Comparison of ENCODE assay signal across 8 mouse cellular contexts in the genomic region with DNA sequence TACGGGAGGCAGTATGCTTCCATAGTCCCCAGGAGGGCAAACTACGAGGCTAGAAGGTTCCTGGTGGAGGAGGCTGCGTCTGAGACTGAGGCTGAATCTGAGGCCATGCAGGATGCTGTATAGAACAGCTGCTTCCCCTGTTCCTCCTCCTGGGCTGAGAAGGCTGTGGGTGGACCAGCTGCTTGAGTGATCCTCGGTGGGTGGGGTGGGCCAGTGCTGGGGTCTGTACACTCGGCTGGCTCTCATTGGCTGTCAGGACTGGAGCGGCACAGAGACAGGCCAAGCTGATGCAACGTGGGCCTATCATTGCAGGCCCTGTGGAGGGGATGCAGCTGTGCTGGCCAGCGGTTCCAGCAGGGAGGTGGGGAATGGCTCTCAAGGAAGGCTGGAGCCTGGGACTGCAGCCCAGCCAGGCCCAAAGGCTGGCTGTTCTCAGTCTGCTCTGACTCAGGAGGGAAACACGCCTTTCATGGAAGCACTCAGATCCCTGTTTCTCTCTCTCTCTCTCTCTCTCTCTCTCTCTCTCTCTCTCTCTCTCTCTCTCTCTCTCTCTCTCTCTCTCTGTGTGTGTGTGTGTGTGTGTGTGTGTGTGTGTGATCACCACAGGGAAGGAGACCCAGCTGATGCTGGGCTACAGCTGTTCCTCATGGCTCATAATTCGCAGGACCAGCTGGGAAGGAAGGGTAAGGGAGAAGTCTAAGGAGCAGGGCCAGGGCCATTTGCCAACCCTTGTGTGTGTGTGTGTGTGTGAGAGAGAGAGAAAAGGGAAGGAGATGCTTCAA. TPM values are rescaled to one million over a fixed set of nuclear protein-coding genes. Genes with fewer than 3 reads are reported as not detected.
DNase-seq lines count a peak whose midpoint lies in the region; ATAC-seq and TF ChIP-seq lines count a peak whose summit lies in the region.

No protein-coding gene starts in this region.

- WGBS in spleen, adult 2 months = 18% methylated on average over 10 of the region's 10 CpGs
- WGBS in forebrain, embryonic 15.5 days = 8% methylated on average over 10 of the region's 10 CpGs
- WGBS in liver, embryonic 13.5 days (ENCODE audit: insufficient replicate concordance) = 12% methylated on average over 10 of the region's 10 CpGs
- 9% methylated on average over 10 of the region's 10 CpGs for WGBS in neural tube, embryonic 13.5 days

- DNase-seq in spleen, adult 2 months (ENCODE audit: low read depth in 1 of 2, low spot score in 2 of 2) = peak in 1 of 2 experiments; percentile 10
- no peak for DNase-seq in spleen, postnatal 4 days (ENCODE audit: low spot score in 2 of 2)
- DNase-seq in heart, postnatal 10 days = peak; percentile 92 to 93
- peak; percentile 68 to 80 for DNase-seq in kidney, postnatal 36 days
- DNase-seq in liver, embryonic 13.5 days = no peak
- DNase-seq in thymus, postnatal 4 days = peak; percentile 36

- no peaks in the 10 kb centered on the region for H3K4me1 ChIP-seq in spleen, adult 2 months (ENCODE audit: control insufficient read depth, insufficient read depth, insufficient read length)
- H3K4me1 ChIP-seq in forebrain, embryonic 15.5 days = peaks cover 39% of the 10 kb centered on the region
- peaks cover 11% of the 10 kb centered on the region; the same call in 1 of the 2 replicates for H3K4me1 ChIP-seq in liver, embryonic 13.5 days (replicated peaks)
- H3K4me1 ChIP-seq in neural tube, embryonic 13.5 days (replicated peaks) = peaks cover 53% of the 10 kb centered on the region

- H3K36me3 ChIP-seq in spleen, adult 2 months (ENCODE audit: control insufficient read depth, insufficient read depth, low read length) = no peaks in the 10 kb centered on the region
- H3K36me3 ChIP-seq in forebrain, embryonic 15.5 days = no peaks in the 10 kb centered on the region
- no peaks in the 10 kb centered on the region for H3K36me3 ChIP-seq in liver, embryonic 13.5 days
- H3K36me3 ChIP-seq in neural tube, embryonic 13.5 days = no peaks in the 10 kb centered on the region

- H3K27me3 ChIP-seq in spleen, adult 2 months (ENCODE audit: control insufficient read depth, insufficient read depth, low read length) = no peaks in the 10 kb centered on the region
- H3K27me3 ChIP-seq in forebrain, embryonic 15.5 days = no peaks in the 10 kb centered on the region
- H3K27me3 ChIP-seq in liver, embryonic 13.5 days = peaks cover 1% of the 10 kb centered on the region; the same call in 1 of the 2 replicates
- H3K27me3 ChIP-seq in neural tube, embryonic 13.5 days = no peaks in the 10 kb centered on the region

- H3K9me3 ChIP-seq in forebrain, embryonic 15.5 days = no peaks in the 10 kb centered on the region
- no peaks in the 10 kb centered on the region for H3K9me3 ChIP-seq in liver, embryonic 13.5 days (replicated peaks)
- no peaks in the 10 kb centered on the region for H3K9me3 ChIP-seq in neural tube, embryonic 13.5 days

- TF ChIP-seq CTCF in spleen, adult 2 months (IDR thresholded peaks at IDR 0.05; ENCODE audit: extremely low read depth, insufficient read depth, insufficient read length, insufficient replicate concordance) = no peak

- 0 out of 2 replicates have a peak overlapping the region, but pooled peaks have one; percentile 2 for H3K4me2 ChIP-seq in forebrain, embryonic 15.5 days (replicated peaks)
- no peak overlapping the region for H3K4me2 ChIP-seq in liver, embryonic 13.5 days
- H3K4me2 ChIP-seq in neural tube, embryonic 13.5 days = peak overlapping the region; percentile 28

- H3K27ac ChIP-seq in spleen, adult 2 months (ENCODE audit: insufficient read depth, low read length) = peak overlapping the region; percentile 3; the same call in 1 of the 2 replicates
- H3K27ac ChIP-seq in forebrain, embryonic 15.5 days (replicated peaks) = peak overlapping the region; percentile 90
- H3K27ac ChIP-seq in liver, embryonic 13.5 days = no peak overlapping the region; the same call in 1 of the 2 replicates
- peak overlapping the region; percentile 99 for H3K27ac ChIP-seq in neural tube, embryonic 13.5 days (replicated peaks)

- no peak overlapping the region for H3K9ac ChIP-seq in forebrain, embryonic 15.5 days (replicated peaks)
- H3K9ac ChIP-seq in liver, embryonic 13.5 days = 0 out of 2 replicates have a peak overlapping the region, but pooled peaks have one; percentile 1
- H3K9ac ChIP-seq in neural tube, embryonic 13.5 days = peak overlapping the region; percentile 66

- peak; percentile 95 for ATAC-seq in forebrain, embryonic 15.5 days (replicated peaks)
- peak; percentile 70 for ATAC-seq in liver, embryonic 13.5 days (ENCODE audit: low read depth)
- peak; percentile 98 for ATAC-seq in neural tube, embryonic 13.5 days (ENCODE audit: low read depth)

- no peak overlapping the region for H3K4me3 ChIP-seq in spleen, adult 2 months (ENCODE audit: extremely low read depth, insufficient read depth, insufficient read length)
- H3K4me3 ChIP-seq in forebrain, embryonic 15.5 days = no peak overlapping the region
- H3K4me3 ChIP-seq in liver, embryonic 13.5 days (replicated peaks) = no peak overlapping the region
- H3K4me3 ChIP-seq in neural tube, embryonic 13.5 days = no peak overlapping the region

- no peak for TF ChIP-seq POLR2A in spleen, adult 2 months (IDR thresholded peaks at IDR 0.05; ENCODE audit: low read depth, low read length)

- intact Hi-C loops in heart, postnatal 10 days (cut with DNase I) = loop anchor here (5.0 kb wide), 1 partner anchor 108 kb away; no protein-coding TSS in a partner anchor

RNA-seq across cellular contexts. Expression of a gene that starts 7.2 kb away (rescaled TPM):
- 69.3 and 84.2 TPM in 2 replicates for polyA plus RNA-seq in spleen, adult 2 months (2012; rRNA removed)
- 210 and 215 TPM in 2 replicates for polyA plus RNA-seq in forebrain, embryonic 15.5 days (2015; fragmentation: Nextera tagmentation; extraction: Ambion mirVana)
- total RNA-seq in heart, postnatal 10 days (2021) = 100 to 1,000 TPM; 442 to 536 TPM
- polyA plus RNA-seq in liver, embryonic 13.5 days (2015; fragmentation: Nextera tagmentation; extraction: Ambion mirVana) = 127 TPM in 2 replicates
- 462 and 484 TPM in 2 replicates for polyA plus RNA-seq in neural tube, embryonic 13.5 days (2015; fragmentation: Nextera tagmentation; extraction: Ambion mirVana)

RNA-seq across cellular contexts. Expression of a gene that starts 21.0 kb away (rescaled TPM):
- 12.0 and 14.8 TPM in 2 replicates for polyA plus RNA-seq in spleen, adult 2 months (2012; rRNA removed)
- 40.0 and 41.8 TPM in 2 replicates for polyA plus RNA-seq in forebrain, embryonic 15.5 days (2015; fragmentation: Nextera tagmentation; extraction: Ambion mirVana)
- 10 to 100 TPM; 40.9 to 43.1 TPM for total RNA-seq in heart, postnatal 10 days (2021)
- 1.3 TPM in 2 replicates for polyA plus RNA-seq in liver, embryonic 13.5 days (2015; fragmentation: Nextera tagmentation; extraction: Ambion mirVana)
- 53.0 and 59.8 TPM in 2 replicates for polyA plus RNA-seq in neural tube, embryonic 13.5 days (2015; fragmentation: Nextera tagmentation; extraction: Ambion mirVana)

Comparison
In these comparisons a context has a peak if more than half of its experiments do, and no peak if none do; other contexts are left out.
1. DNase-seq: peak in heart, postnatal 10 days (2 of 2), kidney, postnatal 36 days (2 of 2) and thymus, postnatal 4 days (single experiment); none in spleen, postnatal 4 days (0 of 2) and liver, embryonic 13.5 days (single experiment).
2. Peak in every context shown above with its lines, with median percentiles within 50 percentile points of each other: ATAC-seq.